Mouse (Mus musculus) kidney, adult 2 months (tissue): ENCODE measurements around the gene Olfr1378. TPM values are rescaled to one million over a fixed set of nuclear protein-coding genes. Genes with fewer than 3 reads are reported as not detected.

Experiments
- DNase-seq: peaks from one replicate; pipeline ENCODE4 v3.0.0; 2021
- H3K27ac ChIP-seq: fragments of 200-500 bp; 2 replicates; pipeline ENCODE4 v1.5.1; 2012; ENCODE audit warnings: low read depth, low read length, control low read depth, inconsistent platforms; ENCODE audit not compliant: insufficient read depth
- H3K27me3 ChIP-seq: fragments of 200-500 bp; replicated peaks from 2 replicates; pipeline ENCODE4 v1.6.1; 2012; ENCODE audit warnings: mild to moderate bottlenecking, moderate library complexity, low read length, inconsistent platforms; ENCODE audit not compliant: control insufficient read depth, insufficient read depth
- H3K36me3 ChIP-seq: fragments of 200-500 bp; 2 replicates; pipeline ENCODE4 v1.6.1; 2012; ENCODE audit warnings: mild to moderate bottlenecking, moderate library complexity, low read length, inconsistent platforms; ENCODE audit not compliant: control insufficient read depth, insufficient read depth
- H3K4me1 ChIP-seq: fragments of 200-500 bp; 2 replicates; pipeline ENCODE4 v1.6.1; 2011; ENCODE audit warnings: low read length; ENCODE audit not compliant: control insufficient read depth, insufficient read depth
- H3K4me3 ChIP-seq: fragments of 200-500 bp; 2 replicates; pipeline ENCODE4 v1.5.1; 2011; ENCODE audit warnings: mild to moderate bottlenecking, low read depth, low read length, control low read depth; ENCODE audit not compliant: insufficient read depth
- CTCF ChIP-seq: fragments of 200-500 bp; conservative IDR thresholded peaks from 2 replicates; pipeline ENCODE4 v1.5.1; 2011; ENCODE audit warnings: low read depth, mild to moderate bottlenecking, control low read depth, low read length, moderate library complexity, mixed read lengths; ENCODE audit not compliant: insufficient read depth, insufficient read length
- POLR2A ChIP-seq: fragments of 200-500 bp; IDR thresholded peaks from one replicate; pipeline ENCODE4 v1.6.1; 2011; ENCODE audit warnings: low read depth, low read length, control low read depth
- WGBS: fragments of 180-500 bp; shearing (Covaris S2); methylation state at CpG from one replicate; pipeline ENCODE4 v1.1.7; 2018; 5-methylcytosine and 5-hydroxymethylcytosine counted together
- polyA plus RNA-seq: library from polyadenylated mRNA; depleted of rRNA; stranded (reverse); fragments of >200 nt; gene quantifications from 2 replicates; pipeline ENCODE4 v1.2.3, GENCODE M21; 2012

Gene Olfr1378
- polyA plus RNA-seq, 1 experiment: not detected

GRCm38 (mm10) chr11:50942386-50942785 is 23.9 kb upstream of the Olfr1378 start:
- DNase-seq: no peak
- 57% methylated on average over 12 of the region's 12 CpGs for WGBS
- H3K27ac ChIP-seq: no peak overlapping the region
- no peak overlapping the region for H3K4me3 ChIP-seq
- H3K36me3 ChIP-seq: no peaks in the 10 kb centered on the region
- no peaks in the 10 kb centered on the region for H3K4me1 ChIP-seq
- H3K27me3 ChIP-seq: no peaks in the 10 kb centered on the region
- TF ChIP-seq POLR2A (no peak), CTCF (no peak)

- Histone ChIP-seq H3K27ac (no peak within 1 kb of the TSS), H3K36me3 (no peaks in the 10 kb centered on the region), H3K27me3 (no peaks in the 10 kb centered on the region), H3K4me1 (no peaks in the 10 kb centered on the region), H3K4me3 (no peak within 1 kb of the TSS)
- no peak for DNase-seq
- WGBS: 74% methylated on average over 14 of the region's 14 CpGs
- no peak for TF ChIP-seq POLR2A
- TF ChIP-seq CTCF: no peak
These were observed 22.8 kb upstream of the Olfr1378 start, which contains the start of gene 4933414I15Rik for GRCm38 (mm10) chr11:50943506-50943905. TSS of gene 4933414I15Rik (minus strand) at chr11:50943765.

- Histone ChIP-seq H3K4me3 (no peak overlapping the region), H3K27ac (no peak overlapping the region), H3K36me3 (no peaks in the 10 kb centered on the region), H3K4me1 (no peaks in the 10 kb centered on the region), H3K27me3 (no peaks in the 10 kb centered on the region)
- DNase-seq: no peak
- TF ChIP-seq POLR2A: no peak
- TF ChIP-seq CTCF: no peak
- WGBS: 23% methylated on average over 14 of the region's 14 CpGs
These were observed 14.0 kb upstream of the Olfr1378 start for GRCm38 (mm10) chr11:50952290-50952689.

- WGBS: 76% methylated on average over 6 of the region's 6 CpGs
- DNase-seq: no peak
These were observed 12.7 kb upstream of the Olfr1378 start, which contains the start of gene Prop1 for GRCm38 (mm10) chr11:50953665-50954064. TSS of gene Prop1 (minus strand) at chr11:50953765.

GRCm38 (mm10) chr11:50964886-50965285 is 1.4 kb upstream of the Olfr1378 start:
- H3K36me3 ChIP-seq: no peaks in the 10 kb centered on the region
- H3K27ac ChIP-seq: no peak overlapping the region
- H3K4me1 ChIP-seq: no peaks in the 10 kb centered on the region
- no peak for TF ChIP-seq POLR2A
- TF ChIP-seq CTCF: no peak
- 53% methylated on average over 2 of the region's 2 CpGs for WGBS
- no peak overlapping the region for H3K4me3 ChIP-seq
- no peaks in the 10 kb centered on the region for H3K27me3 ChIP-seq
- DNase-seq: peak; percentile 67

More at GRCm38 (mm10) chr11:50953665-50954064, 12.7 kb upstream of the Olfr1378 start, which contains the start of gene Prop1:
- Histone ChIP-seq H3K4me3 (no peak within 1 kb of the TSS), H3K27me3 (no peaks in the 10 kb centered on the region), H3K36me3 (no peaks in the 10 kb centered on the region), H3K4me1 (no peaks in the 10 kb centered on the region), H3K27ac (no peak within 1 kb of the TSS)
- TF ChIP-seq CTCF: no peak
- TF ChIP-seq POLR2A: no peak

- 79% methylated on average over 4 of the region's 4 CpGs for WGBS
These were observed 10.9 kb downstream of the Olfr1378 start for GRCm38 (mm10) chr11:50977216-50977615.

GRCm38 (mm10) chr11:50981667-50982066 is 15.3 kb downstream of the Olfr1378 start, which contains the start of gene Olfr1377:
TSS of gene Olfr1377 (plus strand) at chr11:50981967.
- no peaks in the 10 kb centered on the region for H3K4me1 ChIP-seq
- WGBS: 68% methylated on average over 5 of the region's 5 CpGs

More at GRCm38 (mm10) chr11:50977216-50977615, 10.9 kb downstream of the Olfr1378 start:
- Histone ChIP-seq H3K27me3 (no peaks in the 10 kb centered on the region), H3K4me1 (no peaks in the 10 kb centered on the region), H3K4me3 (no peak overlapping the region), H3K27ac (no peak overlapping the region), H3K36me3 (no peaks in the 10 kb centered on the region)
- no peak for DNase-seq
- TF ChIP-seq POLR2A: no peak
- peak; percentile 31; the same call in 1 of the 2 replicates for TF ChIP-seq CTCF

More at GRCm38 (mm10) chr11:50981667-50982066, 15.3 kb downstream of the Olfr1378 start, which contains the start of gene Olfr1377:
- H3K27me3 ChIP-seq: no peaks in the 10 kb centered on the region
- no peak for DNase-seq
- H3K4me3 ChIP-seq: no peak within 1 kb of the TSS
- TF ChIP-seq POLR2A (no peak), CTCF (no peak)
- H3K36me3 ChIP-seq: no peaks in the 10 kb centered on the region
- H3K27ac ChIP-seq: no peak within 1 kb of the TSS
